Mouse (Mus musculus): ENCODE measurements around the gene Mrpl45. TPM values are rescaled to one million over a fixed set of nuclear protein-coding genes. Genes with fewer than 3 reads are reported as not detected.

The Mrpl45 gene
- total and polyA plus RNA-seq, 3 experiments = 106 to 153 (median 124) TPM

- no peaks in the 10 kb centered on the region for H3K79me2 ChIP-seq (replicated peaks; ENCODE audit: control insufficient read depth, extremely low read depth, insufficient read depth, poor library complexity, severe bottlenecking)
- DNase-seq (ENCODE audit: extremely low read depth) = no peak
- H3K27me3 ChIP-seq (replicated peaks) = no peaks in the 10 kb centered on the region
- H3K9ac ChIP-seq (ENCODE audit: insufficient read depth, low read depth) = no peak overlapping the region
- no peak overlapping the region for H3K4me2 ChIP-seq (ENCODE audit: insufficient read depth, low read depth, poor library complexity, severe bottlenecking)
- H3K27ac ChIP-seq (ENCODE audit: insufficient read depth, low read depth) = no peak overlapping the region
- in situ Hi-C loops (cut with MboI; ENCODE audit: low pct_ligation_motif_present, low pct_unique_long_range_greater_than_20kb, low sequenced_read_pairs) = no loop called here
- H3K36me3 ChIP-seq (replicated peaks in 1 of 2; ENCODE audit: control insufficient read depth in 1 of 2, insufficient read depth in 1 of 2, low read length in 1 of 2) = peaks cover 35 to 73% of the 10 kb centered on the region in 2 experiments
- dilution Hi-C loops (cut with MboI; ENCODE audit: extremely low pct_ligation_motif_present, extremely low pct_unique_long_range_greater_than_20kb, low sequenced_read_pairs) = no loop called here
- no peak overlapping the region for H3K4me3 ChIP-seq (replicated peaks in 1 of 3; ENCODE audit: low read depth in 2 of 3, low read length in 2 of 3, poor library complexity in 1 of 3)
- peaks cover 16 to 52% of the 10 kb centered on the region in 2 experiments for H3K4me1 ChIP-seq (ENCODE audit: control insufficient read depth in 1 of 2, insufficient read depth in 2 of 2)
- TF ChIP-seq CTCF (conservative IDR thresholded peaks at IDR 0.05 in 1 of 2, IDR thresholded peaks at IDR 0.05 in 1 of 2; ENCODE audit: low read depth in 2 of 2, low read length in 2 of 2) (peak in 1 of 2 experiments; percentile 65; a peak in 2 of 4 replicates), MAX (IDR thresholded peaks at IDR 0.05; ENCODE audit: low read length) (no peak), POLR2AphosphoS2 (IDR thresholded peaks at IDR 0.05; ENCODE audit: low read depth, low read length) (peak; percentile 69; the same call in 1 of the 2 replicates), MEF2A (IDR thresholded peaks at IDR 0.05; ENCODE audit: borderline replicate concordance, low read depth, low read length) (no peak), ZNF384 (IDR thresholded peaks at IDR 0.05; ENCODE audit: low read depth, low read length) (peak; percentile 26; the same call in 1 of the 2 replicates), ZKSCAN1 (IDR thresholded peaks at IDR 0.05; ENCODE audit: borderline replicate concordance, low read depth, low read length) (no peak), CHD1 (IDR thresholded peaks at IDR 0.05; ENCODE audit: low read depth, low read length) (no peak)
- H3K9me3 ChIP-seq (replicated peaks; ENCODE audit: low read length) = no peaks in the 10 kb centered on the region
These were observed 14.8 kb downstream of the Mrpl45 start for GRCm38 (mm10) chr11:97330315-97330714.

GRCm38 (mm10) chr11:97331231-97332190 is 16.0 kb downstream of the Mrpl45 start:
- Histone ChIP-seq H3K27me3 (replicated peaks) (no peaks in the 10 kb centered on the region), H3K4me2 (ENCODE audit: insufficient read depth, low read depth, poor library complexity, severe bottlenecking) (no peak overlapping the region), H3K79me2 (replicated peaks; ENCODE audit: control insufficient read depth, extremely low read depth, insufficient read depth, poor library complexity, severe bottlenecking) (no peaks in the 10 kb centered on the region), H3K4me3 (replicated peaks in 1 of 3; ENCODE audit: low read depth in 2 of 3, low read length in 2 of 3, poor library complexity in 1 of 3) (no peak overlapping the region), H3K27ac (ENCODE audit: insufficient read depth, low read depth) (no peak overlapping the region), H3K9me3 (replicated peaks; ENCODE audit: low read length) (no peaks in the 10 kb centered on the region), H3K36me3 (replicated peaks in 1 of 2; ENCODE audit: control insufficient read depth in 1 of 2, insufficient read depth in 1 of 2, low read length in 1 of 2) (peaks cover 30 to 61% of the 10 kb centered on the region in 2 experiments), H3K4me1 (ENCODE audit: control insufficient read depth in 1 of 2, insufficient read depth in 2 of 2) (peaks cover 20 to 60% of the 10 kb centered on the region in 2 experiments), H3K9ac (ENCODE audit: insufficient read depth, low read depth) (no peak overlapping the region)
- in situ Hi-C loops (cut with MboI; ENCODE audit: low pct_ligation_motif_present, low pct_unique_long_range_greater_than_20kb, low sequenced_read_pairs) = no loop called here
- dilution Hi-C loops (cut with MboI; ENCODE audit: extremely low pct_ligation_motif_present, extremely low pct_unique_long_range_greater_than_20kb, low sequenced_read_pairs) = no loop called here
- no peak for DNase-seq (ENCODE audit: extremely low read depth)
- TF ChIP-seq ZMIZ1 (IDR thresholded peaks at IDR 0.05; ENCODE audit: low read depth, low read length) (no peak), NELFE (IDR thresholded peaks at IDR 0.05; ENCODE audit: low read depth, low read length) (no peak), HCFC1 (IDR thresholded peaks at IDR 0.05; ENCODE audit: low read depth, low read length) (no peak), KAT2A (IDR thresholded peaks at IDR 0.05; ENCODE audit: insufficient replicate concordance, low read length) (no peak), MXI1 (IDR thresholded peaks at IDR 0.05; ENCODE audit: low read depth, low read length) (no peak), BHLHE40 (IDR thresholded peaks at IDR 0.05; ENCODE audit: low read depth, low read length) (no peak), POLR2A (IDR thresholded peaks at IDR 0.05; ENCODE audit: low read depth, low read length) (no peak), JUND (conservative IDR thresholded peaks at IDR 0.05; ENCODE audit: low read depth, low read length) (no peak)
